Mouse (Mus musculus): ENCODE measurements around the gene Grb7. TPM values are rescaled to one million over a fixed set of nuclear protein-coding genes. Genes with fewer than 3 reads are reported as not detected.

Grb7 gene
- 0.80 and 1.1 TPM in 2 replicates for polyA plus RNA-seq (2015; fragmentation: Nextera tagmentation; extraction: Ambion mirVana)

- Histone ChIP-seq H3K4me1 (peaks cover 8% of the 10 kb centered on the region), H3K27ac (no peak within 1 kb of the TSS), H3K9me3 (no peaks in the 10 kb centered on the region), H3K36me3 (replicated peaks) (no peaks in the 10 kb centered on the region), H3K27me3 (replicated peaks) (peaks cover 27% of the 10 kb centered on the region), H3K4me3 (no peak within 1 kb of the TSS), H3K9ac (peak within 1 kb of the TSS; percentile 14; the same call in 1 of the 2 replicates), H3K4me2 (peak within 1 kb of the TSS; percentile 21)
- no peak for ATAC-seq (replicated peaks)
- 8% methylated on average over 5 of the region's 5 CpGs for WGBS
Measured at GRCm38 (mm10) chr11:98446213-98446561, at the start of gene Grb7. Gene Grb7, plus strand, starts transcription at chr11:98446394.

GRCm38 (mm10) chr11:98397946-98398345, 48.2 kb upstream of the Grb7 start:
- Histone ChIP-seq H3K4me1 (peaks cover 7% of the 10 kb centered on the region), H3K4me2 (no peak overlapping the region), H3K27ac (no peak overlapping the region), H3K4me3 (no peak overlapping the region), H3K36me3 (replicated peaks) (no peaks in the 10 kb centered on the region), H3K9me3 (no peaks in the 10 kb centered on the region), H3K27me3 (replicated peaks) (no peaks in the 10 kb centered on the region; the same call in 1 of the 2 replicates), H3K9ac (no peak overlapping the region)
- WGBS, result 89% methylated on average over 7 of the region's 7 CpGs
- no peak for ATAC-seq (replicated peaks)

GRCm38 (mm10) chr11:98400161-98400726, 46.0 kb upstream of the Grb7 start, which contains the start of gene Pgap3:
Gene Pgap3, minus strand, starts transcription at chr11:98400490.
- Histone ChIP-seq H3K4me1 (peaks cover 7% of the 10 kb centered on the region), H3K36me3 (replicated peaks) (no peaks in the 10 kb centered on the region), H3K27me3 (replicated peaks) (peaks cover 5% of the 10 kb centered on the region), H3K9me3 (no peaks in the 10 kb centered on the region), H3K27ac (peak within 1 kb of the TSS; percentile 96), H3K9ac (peak within 1 kb of the TSS; percentile 69), H3K4me2 (peak within 1 kb of the TSS; percentile 74), H3K4me3 (peak within 1 kb of the TSS; percentile 59)
- peak; percentile 91 for ATAC-seq (replicated peaks)
- under 1% methylated on average over 40 of the region's 40 CpGs for WGBS

- 0 out of 2 replicates have a peak, but pooled peaks have one; percentile 1 for ATAC-seq (replicated peaks)
- Histone ChIP-seq H3K4me3 (peak overlapping the region; percentile 59), H3K4me2 (peak overlapping the region; percentile 74), H3K27ac (peak overlapping the region; percentile 96), H3K4me1 (peaks cover 7% of the 10 kb centered on the region), H3K9me3 (no peaks in the 10 kb centered on the region), H3K9ac (peak overlapping the region; percentile 69), H3K36me3 (replicated peaks) (no peaks in the 10 kb centered on the region), H3K27me3 (replicated peaks) (peaks cover 5% of the 10 kb centered on the region)
- WGBS, result 65% methylated on average over 3 of the region's 3 CpGs
Measured at GRCm38 (mm10) chr11:98400816-98401215, 45.4 kb upstream of the Grb7 start.

- H3K27me3 ChIP-seq (replicated peaks), result peaks cover 14% of the 10 kb centered on the region
- no peak overlapping the region for H3K4me3 ChIP-seq
- WGBS, result 78% methylated on average over 6 of the region's 6 CpGs
- peaks cover 5% of the 10 kb centered on the region; the same call in 1 of the 2 replicates for H3K4me1 ChIP-seq
- no peak overlapping the region for H3K4me2 ChIP-seq
- H3K27ac ChIP-seq, result no peak overlapping the region
- H3K9me3 ChIP-seq, result no peaks in the 10 kb centered on the region
- no peak for ATAC-seq (replicated peaks)
- H3K9ac ChIP-seq, result no peak overlapping the region
- no peaks in the 10 kb centered on the region for H3K36me3 ChIP-seq (replicated peaks)
Measured at GRCm38 (mm10) chr11:98406621-98407020, 39.6 kb upstream of the Grb7 start.

- 55% methylated on average over 8 of the region's 8 CpGs for WGBS
Measured at GRCm38 (mm10) chr11:98408872-98409271, 37.3 kb upstream of the Grb7 start.

GRCm38 (mm10) chr11:98409341-98409822, 36.8 kb upstream of the Grb7 start:
- Histone ChIP-seq H3K4me3 (no peak overlapping the region), H3K27me3 (replicated peaks) (peaks cover 25% of the 10 kb centered on the region), H3K9me3 (no peaks in the 10 kb centered on the region), H3K36me3 (replicated peaks) (no peaks in the 10 kb centered on the region), H3K27ac (no peak overlapping the region), H3K9ac (no peak overlapping the region), H3K4me1 (peaks cover 22% of the 10 kb centered on the region), H3K4me2 (no peak overlapping the region; the same call in 1 of the 2 replicates)
- no peak for ATAC-seq (replicated peaks)
- WGBS, result 1% methylated on average over 9 of the region's 10 CpGs

More at GRCm38 (mm10) chr11:98408872-98409271, 37.3 kb upstream of the Grb7 start:
- peaks cover 26% of the 10 kb centered on the region for H3K27me3 ChIP-seq (replicated peaks)
- no peak overlapping the region for H3K4me2 ChIP-seq
- H3K9me3 ChIP-seq, result no peaks in the 10 kb centered on the region
- no peak overlapping the region for H3K9ac ChIP-seq
- H3K36me3 ChIP-seq (replicated peaks), result no peaks in the 10 kb centered on the region
- no peak for ATAC-seq (replicated peaks)
- H3K4me1 ChIP-seq, result peaks cover 20% of the 10 kb centered on the region
- no peak overlapping the region for H3K4me3 ChIP-seq
- no peak overlapping the region for H3K27ac ChIP-seq

- Histone ChIP-seq H3K4me1 (peaks cover 22% of the 10 kb centered on the region), H3K27ac (peak within 1 kb of the TSS; percentile 74), H3K9ac (peak within 1 kb of the TSS; percentile 58), H3K27me3 (replicated peaks) (peaks cover 25% of the 10 kb centered on the region), H3K4me3 (peak within 1 kb of the TSS; percentile 59), H3K4me2 (peak within 1 kb of the TSS; percentile 99), H3K9me3 (no peaks in the 10 kb centered on the region), H3K36me3 (replicated peaks) (no peaks in the 10 kb centered on the region)
- peak; percentile 54; the same call in 1 of the 2 replicates for ATAC-seq (replicated peaks)
- 2% methylated on average over 42 of the region's 49 CpGs for WGBS
Measured at GRCm38 (mm10) chr11:98412273-98412796, 33.9 kb upstream of the Grb7 start, which contains the start of gene Erbb2. Gene Erbb2, plus strand, starts transcription at chr11:98412470.

GRCm38 (mm10) chr11:98412797-98413301, 33.3 kb upstream of the Grb7 start:
- WGBS, result under 1% methylated on average over 40 of the region's 40 CpGs
- ATAC-seq (replicated peaks), result 0 out of 2 replicates have a peak, but pooled peaks have one; percentile 42
- H3K27me3 ChIP-seq (replicated peaks), result peaks cover 25% of the 10 kb centered on the region

GRCm38 (mm10) chr11:98413731-98414130, 32.5 kb upstream of the Grb7 start:
- peak overlapping the region; percentile 59; the same call in 1 of the 2 replicates for H3K4me3 ChIP-seq
- H3K27me3 ChIP-seq (replicated peaks), result peaks cover 25% of the 10 kb centered on the region
- no peaks in the 10 kb centered on the region for H3K9me3 ChIP-seq
- H3K36me3 ChIP-seq (replicated peaks), result no peaks in the 10 kb centered on the region
- H3K27ac ChIP-seq, result no peak overlapping the region
- ATAC-seq (replicated peaks), result no peak
- H3K4me2 ChIP-seq, result peak overlapping the region; percentile 99
- 26% methylated on average over 7 of the region's 7 CpGs for WGBS
- no peak overlapping the region for H3K9ac ChIP-seq
- H3K4me1 ChIP-seq, result peaks cover 22% of the 10 kb centered on the region

More at GRCm38 (mm10) chr11:98412797-98413301, 33.3 kb upstream of the Grb7 start:
- peak overlapping the region; percentile 59 for H3K4me3 ChIP-seq
- peak overlapping the region; percentile 58 for H3K9ac ChIP-seq
- H3K4me1 ChIP-seq, result peaks cover 22% of the 10 kb centered on the region
- H3K36me3 ChIP-seq (replicated peaks), result no peaks in the 10 kb centered on the region
- peak overlapping the region; percentile 74 for H3K27ac ChIP-seq
- no peaks in the 10 kb centered on the region for H3K9me3 ChIP-seq
- H3K4me2 ChIP-seq, result peak overlapping the region; percentile 99

GRCm38 (mm10) chr11:98414162-98414561, 32.0 kb upstream of the Grb7 start:
- no peaks in the 10 kb centered on the region for H3K9me3 ChIP-seq
- H3K4me1 ChIP-seq, result peaks cover 20% of the 10 kb centered on the region
- 38% methylated on average over 2 of the region's 2 CpGs for WGBS
- H3K27ac ChIP-seq, result no peak overlapping the region
- peaks cover 25% of the 10 kb centered on the region for H3K27me3 ChIP-seq (replicated peaks)
- no peak for ATAC-seq (replicated peaks)
- H3K4me3 ChIP-seq, result 0 out of 2 replicates have a peak overlapping the region, but pooled peaks have one; percentile 59
- H3K36me3 ChIP-seq (replicated peaks), result no peaks in the 10 kb centered on the region
- peak overlapping the region; percentile 99; the same call in 1 of the 2 replicates for H3K4me2 ChIP-seq
- no peak overlapping the region for H3K9ac ChIP-seq

GRCm38 (mm10) chr11:98417074-98417473, 29.1 kb upstream of the Grb7 start:
- 81% methylated on average over 1 of the region's 1 CpGs for WGBS
- Histone ChIP-seq H3K4me1 (peaks cover 15% of the 10 kb centered on the region), H3K27me3 (replicated peaks) (peaks cover 11% of the 10 kb centered on the region), H3K4me2 (no peak overlapping the region), H3K4me3 (no peak overlapping the region), H3K9me3 (no peaks in the 10 kb centered on the region), H3K9ac (no peak overlapping the region), H3K36me3 (replicated peaks) (no peaks in the 10 kb centered on the region), H3K27ac (no peak overlapping the region)
- ATAC-seq (replicated peaks), result no peak
